Mouse (Mus musculus): ENCODE measurements around the gene Sbk1.

Sbk1 gene

DNA sequence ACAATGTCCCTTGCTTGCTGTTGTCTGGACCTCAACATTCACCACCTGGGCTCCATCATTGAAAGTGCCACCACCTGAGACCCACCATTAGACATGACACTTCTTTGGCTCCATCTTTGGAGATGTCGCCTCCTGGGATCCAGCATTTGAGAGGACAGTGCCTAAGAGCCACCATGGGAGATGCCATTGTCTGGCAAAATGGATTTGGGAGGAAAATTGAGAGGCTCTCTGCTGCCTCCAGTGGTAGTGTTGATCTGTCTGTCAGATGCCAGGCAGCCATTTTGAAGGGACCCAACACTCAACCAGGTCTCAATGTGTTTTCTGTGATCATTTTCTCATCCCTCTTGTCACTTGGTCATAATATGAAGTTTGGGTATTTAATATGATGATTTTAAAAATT, 63.1 kb downstream of the Sbk1 start:
- no peak for DNase-seq (ENCODE audit: low spot score in 2 of 2)

DNA sequence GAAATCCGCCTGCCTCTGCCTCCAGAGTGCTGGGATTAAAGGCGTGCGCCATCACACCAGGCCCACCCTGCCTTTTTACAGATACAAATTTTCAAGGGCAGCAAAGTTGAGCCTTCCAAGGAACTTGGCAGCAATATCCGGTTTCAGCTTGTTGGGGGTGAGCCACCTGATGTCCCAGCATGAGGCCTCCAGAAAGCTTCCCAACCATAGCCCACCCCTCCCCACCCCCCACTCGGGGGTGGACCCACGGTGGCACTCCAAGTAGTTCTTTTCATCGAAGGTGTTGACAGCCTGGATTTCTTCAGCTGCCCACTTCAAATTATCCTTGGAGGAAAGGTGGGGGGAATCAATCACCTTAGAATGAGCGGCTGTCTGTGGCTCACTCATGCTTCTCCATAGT, 66.5 kb downstream of the Sbk1 start:
- no peak for DNase-seq (ENCODE audit: low spot score in 2 of 2)

DNA sequence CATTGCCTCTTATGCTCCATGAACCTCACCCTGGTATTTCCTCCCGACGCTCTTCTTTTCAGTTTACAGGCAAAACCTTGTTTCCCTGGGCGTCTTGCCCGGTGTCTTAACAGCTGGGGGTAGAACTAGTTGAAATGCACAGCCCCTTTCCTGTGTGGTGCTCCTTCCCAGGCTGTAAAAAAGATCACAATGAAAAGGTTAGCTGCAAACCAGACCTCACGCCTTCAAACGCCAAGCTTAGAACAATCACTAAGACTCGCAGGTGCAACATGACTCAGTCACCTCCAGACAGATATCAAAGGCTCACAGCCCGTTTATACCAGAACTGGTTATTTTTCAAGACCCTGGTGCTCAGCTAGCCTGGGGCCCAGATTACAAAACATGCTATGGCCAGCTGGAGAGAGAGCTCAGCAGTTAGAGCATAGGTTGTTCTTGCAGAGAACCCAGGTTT, 67.1 kb downstream of the Sbk1 start:
- DNase-seq (ENCODE audit: low spot score in 2 of 2), result no peak

DNA sequence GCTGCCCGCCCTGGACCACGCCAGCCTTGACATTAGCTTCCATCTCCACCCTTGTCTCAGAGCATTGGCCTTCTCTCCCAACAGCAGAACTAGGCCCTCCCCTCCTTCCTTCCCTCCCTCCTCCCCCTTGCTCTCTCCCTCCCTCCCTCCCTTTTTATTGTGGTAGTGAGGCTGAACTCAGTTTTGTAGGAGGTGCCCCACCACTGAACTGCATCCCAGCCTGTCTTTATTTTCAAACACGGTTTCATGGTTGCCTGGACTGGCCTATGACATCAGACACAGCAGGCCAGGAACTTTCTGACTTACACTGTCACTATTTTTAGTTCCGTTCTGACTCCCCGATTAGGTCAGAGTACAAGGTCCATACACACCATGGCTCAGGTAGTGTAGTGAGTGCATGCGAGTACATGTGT, 67.8 kb downstream of the Sbk1 start:
- DNase-seq (ENCODE audit: low spot score in 2 of 2), result no peak

DNA sequence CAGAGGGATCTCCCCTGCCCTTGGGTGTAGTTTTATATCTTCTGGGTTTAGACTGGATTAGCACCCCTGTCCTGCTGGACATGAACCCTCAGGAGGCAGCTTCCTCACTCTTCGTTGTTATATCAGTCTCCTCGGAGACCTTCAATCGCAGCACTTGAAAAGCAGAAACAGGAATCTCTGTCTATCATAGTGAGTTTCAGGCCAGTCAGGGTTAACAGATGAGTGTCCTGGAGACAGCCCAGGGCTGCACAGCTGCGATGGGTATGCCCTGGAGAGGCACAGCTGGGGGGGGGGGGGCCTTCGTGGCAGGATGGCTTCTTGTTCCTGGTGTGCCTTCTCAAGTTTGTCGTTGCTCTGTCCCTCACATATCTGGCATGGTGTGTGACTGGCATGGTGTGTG, 68.5 kb downstream of the Sbk1 start:
- no peak for DNase-seq (ENCODE audit: low spot score in 2 of 2)
